ENCODE assay signal across 15 mouse cellular contexts in the genomic region with DNA sequence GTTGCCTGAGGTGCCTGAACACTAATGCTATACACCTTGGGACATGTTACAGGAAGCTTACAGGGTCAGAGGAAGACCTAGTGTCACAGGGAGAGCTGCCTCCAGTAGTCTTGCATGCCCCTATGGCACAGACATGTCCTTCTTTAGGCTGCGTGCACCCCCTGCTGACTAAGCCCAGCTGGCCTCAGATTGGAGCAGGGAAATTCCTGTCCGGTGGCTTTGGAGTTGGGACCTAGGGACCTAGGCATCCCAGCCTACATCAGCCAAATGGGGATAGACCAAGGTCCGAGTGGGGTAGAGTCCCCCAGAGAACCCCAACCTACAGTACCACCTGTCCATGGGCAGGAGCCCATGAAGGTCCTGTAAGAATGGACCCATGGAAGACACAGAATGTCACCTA.
"Had no signal": no experiment of that assay in that cellular context is flagged by ENCODE, and none has a peak within 500 bp of the region (broad histone marks: within the 10 kb centered on the region; RNA-seq: fewer than 3 reads in every experiment).

No protein-coding gene starts in this region.

- H3K4me2 ChIP-seq: limb, embryonic 13.5 days; lung, embryonic 14.5 days; midbrain, embryonic 12.5 days; neural tube, embryonic 13.5 days; stomach, embryonic 15.5 days had no signal

- H3K4me3 ChIP-seq: limb, embryonic 13.5 days; midbrain, embryonic 12.5 days; neural tube, embryonic 13.5 days; stomach, embryonic 15.5 days had no signal

- H3K36me3 ChIP-seq: limb, embryonic 13.5 days; midbrain, embryonic 12.5 days; neural tube, embryonic 13.5 days; stomach, embryonic 15.5 days had no signal

- H3K9me3 ChIP-seq: limb, embryonic 13.5 days; midbrain, embryonic 12.5 days; neural tube, embryonic 13.5 days; stomach, embryonic 15.5 days had no signal

- H3K27ac ChIP-seq: kidney, postnatal 0 days; limb, embryonic 13.5 days; midbrain, embryonic 12.5 days; neural tube, embryonic 13.5 days; stomach, embryonic 15.5 days had no signal

- H3K4me1 ChIP-seq: limb, embryonic 13.5 days; stomach, embryonic 15.5 days had no signal

- H3K27me3 ChIP-seq: midbrain, embryonic 12.5 days; neural tube, embryonic 13.5 days; stomach, embryonic 15.5 days had no signal

- H3K9ac ChIP-seq: limb, embryonic 13.5 days; lung, embryonic 14.5 days; midbrain, embryonic 12.5 days; neural tube, embryonic 13.5 days; stomach, embryonic 15.5 days had no signal

- ATAC-seq: midbrain, embryonic 16.5 days had no signal

- DNase-seq: kidney, adult 11 months; kidney, adult 9 months; kidney, postnatal 36 days; layer of hippocampus, adult 9-11 months; layer of hippocampus, postnatal 36 days; lung, embryonic 14.5 days; right cerebral cortex, postnatal 14 days; thymus, adult 2 months; thymus, postnatal 25 days had no signal
